ENCODE assay signal across 1 mouse cellular context in the genomic region with DNA sequence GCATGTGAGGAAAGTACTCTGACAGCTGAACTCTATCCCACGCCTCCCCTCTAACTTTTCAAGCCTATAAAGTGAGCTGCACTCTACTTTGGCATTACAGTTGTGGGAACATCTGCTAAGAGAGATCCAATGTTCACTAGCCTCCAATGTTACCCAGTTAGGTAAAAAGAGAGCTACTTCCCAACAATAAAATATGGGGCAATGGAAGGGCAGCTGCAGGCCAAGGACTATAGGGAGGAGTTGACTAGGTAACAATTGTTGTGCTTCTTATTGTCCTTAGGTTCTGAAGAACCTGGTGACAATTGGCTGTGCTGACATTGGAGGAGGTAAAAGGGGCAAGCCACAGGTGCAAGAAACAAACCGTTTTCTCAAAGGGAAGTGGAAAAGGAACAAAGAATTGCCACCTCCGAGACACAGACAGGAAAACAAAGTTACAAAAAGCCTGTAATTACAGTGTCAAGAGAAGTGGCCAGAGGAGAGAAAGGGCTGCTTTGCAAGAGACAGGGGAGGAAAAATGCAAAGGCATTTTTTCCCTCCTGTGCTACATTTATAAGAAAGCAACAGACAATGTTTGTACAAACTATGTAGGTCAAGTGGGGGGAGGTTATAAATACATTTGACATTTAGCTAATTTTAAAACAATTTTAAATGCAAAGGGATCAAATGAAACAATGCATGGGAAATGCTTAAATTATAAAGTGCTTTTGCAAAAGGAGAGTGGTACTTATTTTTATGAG.
TF ChIP-seq lines count a peak whose summit lies in the region.

No protein-coding gene starts in this region.

TF ChIP-seq in CH12.LX, 34 proteins besides CTCF, POLR2A, EP300 and RAD21 (continued from another document):
- TF ChIP-seq CHD1 (IDR thresholded peaks at IDR 0.05; ENCODE audit: low read depth, low read length) (no peak), ZC3H11A (IDR thresholded peaks at IDR 0.05; ENCODE audit: low read depth, low read length) (no peak), IRF4 (IDR thresholded peaks at IDR 0.05; ENCODE audit: low read depth, low read length) (no peak)
